8 mouse cellular contexts compared by ENCODE assay signal in genomic region chr9:99242035-99242434, GRCm38 (mm10). TPM values are rescaled to one million over a fixed set of nuclear protein-coding genes. Genes with fewer than 3 reads are reported as not detected.
DNase-seq lines count a peak whose midpoint lies in the region.

No protein-coding gene starts in this region.

- peak; percentile 52 to 62 for DNase-seq in left cerebral cortex, adult 18-20 months (ENCODE audit: low spot score in 2 of 2)
- DNase-seq in left cerebral cortex, adult 11 months (ENCODE audit: low spot score), result no peak
- peak; percentile 76 to 77 for DNase-seq in cerebellum, postnatal 10 days
- DNase-seq in heart, adult 18-20 months, result peak; percentile 54 to 76
- peak; percentile 60 for DNase-seq in kidney, adult 9 months
- DNase-seq in liver, result peak; percentile 77
- peak; percentile 72 for DNase-seq in naive thymus-derived CD4-positive, alpha-beta T cell, adult 2 months (ENCODE audit: low read depth)
- DNase-seq in telencephalon, adult 2 months (ENCODE audit: low read depth, low spot score), result peak; percentile 60

RNA-seq across cellular contexts. Expression of gene Cep70, which starts 1.1 kb away (rescaled TPM):
- total RNA-seq in left cerebral cortex, adult 18-20 months (2021), result 10 to 100 TPM; 19.2 to 23.9 TPM
- total RNA-seq in heart, adult 18-20 months (2021), result 1 to 10 TPM; 6.8 to 7.3 TPM

RNA-seq across cellular contexts. Expression of gene Faiml, which starts 5.0 kb away (rescaled TPM):
- total RNA-seq in left cerebral cortex, adult 18-20 months (2021), result not detected
- total RNA-seq in heart, adult 18-20 months (2021), result not detected
